8 mouse cellular contexts compared by ENCODE assay signal in the genomic region with DNA sequence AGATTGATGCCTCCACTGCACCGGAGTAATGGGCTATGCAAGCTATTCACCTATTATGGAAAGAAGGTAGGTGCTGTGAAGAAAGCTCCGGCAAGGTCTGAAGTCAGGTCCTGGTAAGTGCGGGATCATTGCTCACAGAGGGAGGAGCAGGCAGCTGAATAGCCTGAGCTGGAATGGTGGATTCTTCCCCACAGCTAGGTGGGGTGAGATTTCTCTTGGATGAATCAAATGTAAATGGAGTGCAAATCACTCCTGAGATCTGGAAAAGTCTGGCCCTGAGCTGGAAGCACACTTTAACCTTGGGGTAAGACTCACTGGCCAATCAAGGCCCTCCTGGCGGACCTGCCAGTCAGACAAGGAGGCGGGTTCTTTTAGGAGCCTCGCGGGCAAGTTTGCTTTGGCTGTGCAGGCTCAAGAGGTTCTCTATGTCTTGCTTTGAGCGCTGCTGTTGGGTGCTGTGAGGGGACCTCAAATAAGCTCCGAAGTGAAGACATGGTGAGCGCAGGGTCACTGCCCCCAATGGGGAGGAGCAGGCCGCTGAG. TPM values are rescaled to one million over a fixed set of nuclear protein-coding genes. Genes with fewer than 3 reads are reported as not detected.
A peak's percentile ranks its signal among the peaks of the same experiment; 100 is the strongest.
DNase-seq lines count a peak whose midpoint lies in the region; ATAC-seq and TF ChIP-seq lines count a peak whose summit lies in the region.

Gene Ftl1-ps1, plus strand, starts transcription at position 397 of the 542 bp plus-strand sequence.

- peak within 1 kb of the TSS; percentile 42 for H3K4me2 ChIP-seq in intestine, embryonic 15.5 days (replicated peaks)
- H3K4me2 ChIP-seq in limb, embryonic 15.5 days, result no peak within 1 kb of the TSS

- no peak within 1 kb of the TSS for H3K27ac ChIP-seq in layer of hippocampus, adult 2 months
- no peak within 1 kb of the TSS for H3K27ac ChIP-seq in bone marrow macrophage, adult 2 months (ENCODE audit: insufficient read depth, low read depth, low read length)
- no peak within 1 kb of the TSS for H3K27ac ChIP-seq in intestine, embryonic 15.5 days
- no peak within 1 kb of the TSS for H3K27ac ChIP-seq in limb, embryonic 15.5 days

- DNase-seq in layer of hippocampus, adult 2 months (ENCODE audit: low spot score in 2 of 2), result no peak
- no peak for DNase-seq in layer of hippocampus, adult 9-10 months (ENCODE audit: low spot score)
- DNase-seq in gastrocnemius, postnatal 14 days, result no peak
- DNase-seq in cerebellum, adult 11 months, result no peak

- no peak for TF ChIP-seq CTCF in layer of hippocampus, adult 2 months (conservative IDR thresholded peaks at IDR 0.05)
- TF ChIP-seq CTCF in bone marrow macrophage, adult 2 months (IDR thresholded peaks at IDR 0.05; ENCODE audit: low read depth, low read length), result no peak

- TF ChIP-seq POLR2A in bone marrow macrophage, adult 2 months (IDR thresholded peaks at IDR 0.05; ENCODE audit: borderline replicate concordance, low read depth, low read length), result no peak

- no peak within 1 kb of the TSS for H3K9ac ChIP-seq in intestine, embryonic 15.5 days
- no peak within 1 kb of the TSS for H3K9ac ChIP-seq in limb, embryonic 15.5 days

- ATAC-seq in intestine, embryonic 15.5 days, result peak; percentile 47; the same call in 1 of the 2 replicates
- no peak for ATAC-seq in limb, embryonic 15.5 days (ENCODE audit: insufficient number of reproducible peaks, low FRiP score, low TSS enrichment, low read depth)
- no peak for ATAC-seq in neutrophil, adult 5-6 weeks (ENCODE audit: extremely low read depth, insufficient number of reproducible peaks, low FRiP score, poor library complexity, severe bottlenecking)

- no peak within 1 kb of the TSS for H3K4me3 ChIP-seq in layer of hippocampus, adult 2 months
- no peak within 1 kb of the TSS for H3K4me3 ChIP-seq in bone marrow macrophage, adult 2 months (ENCODE audit: insufficient read depth, low read length)
- no peak within 1 kb of the TSS; the same call in 1 of the 2 replicates for H3K4me3 ChIP-seq in intestine, embryonic 15.5 days (replicated peaks)
- H3K4me3 ChIP-seq in limb, embryonic 15.5 days, result no peak within 1 kb of the TSS

- intact Hi-C loops in gastrocnemius, postnatal 14 days (cut with DNase I; ENCODE audit: low total_unique reads), result no loop called here

- no peaks in the 10 kb centered on the region for H3K27me3 ChIP-seq in intestine, embryonic 15.5 days (replicated peaks)
- no peaks in the 10 kb centered on the region for H3K27me3 ChIP-seq in limb, embryonic 15.5 days

- 11% methylated on average over 11 of the region's 11 CpGs for WGBS in intestine, embryonic 15.5 days
- WGBS in limb, embryonic 15.5 days, result 18% methylated on average over 11 of the region's 11 CpGs

- no peaks in the 10 kb centered on the region for H3K9me3 ChIP-seq in intestine, embryonic 15.5 days
- no peaks in the 10 kb centered on the region for H3K9me3 ChIP-seq in limb, embryonic 15.5 days

- no peaks in the 10 kb centered on the region for H3K36me3 ChIP-seq in intestine, embryonic 15.5 days
- no peaks in the 10 kb centered on the region for H3K36me3 ChIP-seq in limb, embryonic 15.5 days

- no peaks in the 10 kb centered on the region for H3K4me1 ChIP-seq in bone marrow macrophage, adult 2 months (ENCODE audit: control insufficient read depth, insufficient read depth, low read length)
- H3K4me1 ChIP-seq in intestine, embryonic 15.5 days (replicated peaks), result no peaks in the 10 kb centered on the region
- H3K4me1 ChIP-seq in limb, embryonic 15.5 days, result no peaks in the 10 kb centered on the region

RNA-seq across cellular contexts. Expression of gene Ftl1-ps1, which starts in this region (rescaled TPM):
- 100 to 1,000 TPM; 146 to 157 TPM for total RNA-seq in layer of hippocampus, adult 2 months (2021)
- polyA plus RNA-seq in bone marrow macrophage, adult 2 months (2012; ENCODE audit: insufficient read depth, insufficient read length, missing spikeins), result 1,981 and 2,080 TPM in 2 replicates
- total RNA-seq in gastrocnemius, postnatal 14 days (2021), result 100 to 1,000 TPM; 146 to 158 TPM
- 113 and 116 TPM in 2 replicates for polyA plus RNA-seq in intestine, embryonic 15.5 days (2015; fragmentation: Nextera tagmentation; extraction: Ambion mirVana)
- polyA plus RNA-seq in limb, embryonic 15.5 days (2015; fragmentation: Nextera tagmentation; extraction: Ambion mirVana), result 71.0 and 73.1 TPM in 2 replicates
- 29.0 and 29.6 TPM in 2 replicates for total RNA-seq in neutrophil, adult 5-6 weeks (2017)

Comparison
In these comparisons a context has a peak if more than half of its experiments do, and no peak if none do; other contexts are left out.
1. RNA of gene Ftl1-ps1 (polyA plus RNA-seq): 1,981 to 2,080 TPM in bone marrow macrophage, adult 2 months; 113 to 116 TPM in intestine, embryonic 15.5 days and 71.0 to 73.1 TPM in limb, embryonic 15.5 days; every median in the first group is over 10 times any median in the second.